Mouse (Mus musculus) lung, postnatal 0 days (tissue): ENCODE measurements at regions not wholly inside any gene's neighbourhood (a gene's known extent, or its start where the extent isn't known, plus 50 kb on each side); places are given as distances from the start of the nearest gene placed in this dataset.

Experiments
- ATAC-seq: fragments of 200-750 bp; cut with Nextera tagmentation; 2 replicates; pipeline ENCODE4 v1.8.0; 2017; ENCODE audit warnings: moderate library complexity
- DNase-seq: peaks from one replicate; pipeline ENCODE4 v3.0.0-alpha.2; 2016; ENCODE audit warnings: low spot score
- H3K27ac ChIP-seq: fragments of 300-500 bp; sonication (generic); 2 replicates; pipeline ENCODE4 v1.5.1; 2014; ENCODE audit warnings: antibody characterized with exemption, mild to moderate bottlenecking, low read length, mixed read lengths
- H3K27me3 ChIP-seq: fragments of 300-500 bp; sonication (generic); replicated peaks from 2 replicates; pipeline ENCODE4 v1.6.1; 2014; ENCODE audit warnings: low read length, mixed read lengths; ENCODE audit not compliant: insufficient read depth
- H3K36me3 ChIP-seq: fragments of 300-500 bp; sonication (generic); 2 replicates; pipeline ENCODE4 v1.6.1; 2014; ENCODE audit warnings: low read length, mixed read lengths; ENCODE audit not compliant: insufficient read depth
- H3K4me1 ChIP-seq: fragments of 300-500 bp; sonication (generic); 2 replicates; pipeline ENCODE4 v1.6.1; 2014; ENCODE audit warnings: antibody characterized with exemption, low read depth, low read length, mixed read lengths; ENCODE audit not compliant: insufficient read depth
- H3K4me2 ChIP-seq: fragments of 300-500 bp; sonication (generic); replicated peaks from 2 replicates; pipeline ENCODE4 v1.6.1; 2014; ENCODE audit warnings: low read depth, mild to moderate bottlenecking, low read length, moderate library complexity, mixed read lengths
- H3K4me3 ChIP-seq: fragments of 300-500 bp; sonication (generic); 2 replicates; pipeline ENCODE4 v1.5.1; 2014; ENCODE audit warnings: low read depth, low read length
- H3K9ac ChIP-seq: fragments of 300-500 bp; sonication (generic); replicated peaks from 2 replicates; pipeline ENCODE4 v1.6.1; 2014; ENCODE audit warnings: low read depth, mild to moderate bottlenecking
- H3K9me3 ChIP-seq: fragments of 300-500 bp; sonication (generic); 2 replicates; pipeline ENCODE4 v1.6.1; 2016; ENCODE audit warnings: low read length, mixed read lengths
- CTCF ChIP-seq: IDR thresholded peaks from 2 replicates; pipeline ENCODE4 v1.5.1; 2016; ENCODE audit warnings: antibody characterized with exemption, mild to moderate bottlenecking
- EP300 ChIP-seq: IDR thresholded peaks from 2 replicates; pipeline ENCODE4 v1.6.1; 2016; ENCODE audit warnings: antibody characterized with exemption, mild to moderate bottlenecking, control low read depth
- WGBS: fragments of 180-500 bp; shearing (Covaris S2); extraction: QIAGEN DNeasy Blood & Tissue Kit; methylation state at CpG from one replicate; pipeline ENCODE4 v1.1.7; 2014; 5-methylcytosine and 5-hydroxymethylcytosine counted together

DNA sequence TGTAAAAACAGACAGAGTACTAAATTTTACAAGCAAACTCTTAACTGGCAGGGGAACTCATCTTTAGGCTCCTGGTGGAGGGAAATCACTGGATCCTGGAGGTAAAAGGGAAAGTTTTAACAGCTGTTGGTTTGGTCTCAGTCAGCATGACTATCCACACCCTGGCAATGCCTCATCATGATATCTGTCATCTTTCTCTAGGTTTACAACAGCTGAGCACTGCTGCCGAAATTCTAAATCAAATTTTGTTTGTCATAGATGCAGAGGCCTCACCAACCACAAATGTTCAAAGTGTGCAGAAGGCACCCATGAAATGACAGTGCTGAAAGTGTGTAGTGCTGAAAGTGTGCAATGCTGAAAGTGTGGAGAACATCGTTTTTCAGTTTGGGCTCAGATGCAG is 180.6 kb upstream of the Lpp start:
- Histone ChIP-seq H3K4me2 (no peak overlapping the region), H3K27ac (no peak overlapping the region), H3K36me3 (no peaks in the 10 kb centered on the region), H3K4me1 (no peaks in the 10 kb centered on the region), H3K9ac (no peak overlapping the region), H3K9me3 (no peaks in the 10 kb centered on the region), H3K27me3 (no peaks in the 10 kb centered on the region), H3K4me3 (no peak overlapping the region)
- TF ChIP-seq CTCF (no peak), EP300 (no peak)
- ATAC-seq (no peak), DNase-seq (no peak)
- 79% methylated on average over 2 of the region's 2 CpGs for WGBS

DNA sequence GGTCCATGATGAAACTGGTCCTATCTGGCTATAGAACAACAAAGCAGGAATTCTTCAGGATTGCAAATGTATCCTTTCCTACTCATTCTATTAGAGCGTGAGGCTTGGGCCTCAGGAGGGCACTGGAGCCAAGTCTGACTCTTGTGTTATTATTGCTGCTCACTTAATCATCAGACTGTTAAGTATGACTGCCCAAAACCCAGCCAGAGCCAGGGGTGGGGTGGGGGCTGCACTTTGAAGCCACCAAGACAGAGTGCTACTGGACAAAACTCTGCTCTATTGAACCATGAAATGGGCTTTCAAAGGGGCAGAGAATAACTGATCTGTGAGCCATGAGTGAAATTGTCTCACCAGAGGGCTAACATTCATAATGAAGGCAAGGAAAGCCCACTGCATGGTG is 181.7 kb upstream of the Lpp start:
- H3K27me3 ChIP-seq, result no peaks in the 10 kb centered on the region
- H3K4me1 ChIP-seq, result peaks cover 4% of the 10 kb centered on the region; the same call in 1 of the 2 replicates
- DNase-seq (no peak), ATAC-seq (no peak)
- no peak overlapping the region for H3K9ac ChIP-seq
- WGBS, result 81% methylated on average over 1 of the region's 1 CpGs
- H3K36me3 ChIP-seq, result no peaks in the 10 kb centered on the region
- no peak overlapping the region for H3K27ac ChIP-seq
- TF ChIP-seq CTCF (no peak), EP300 (no peak)
- no peak overlapping the region for H3K4me3 ChIP-seq
- no peak overlapping the region for H3K4me2 ChIP-seq
- H3K9me3 ChIP-seq, result no peaks in the 10 kb centered on the region

DNA sequence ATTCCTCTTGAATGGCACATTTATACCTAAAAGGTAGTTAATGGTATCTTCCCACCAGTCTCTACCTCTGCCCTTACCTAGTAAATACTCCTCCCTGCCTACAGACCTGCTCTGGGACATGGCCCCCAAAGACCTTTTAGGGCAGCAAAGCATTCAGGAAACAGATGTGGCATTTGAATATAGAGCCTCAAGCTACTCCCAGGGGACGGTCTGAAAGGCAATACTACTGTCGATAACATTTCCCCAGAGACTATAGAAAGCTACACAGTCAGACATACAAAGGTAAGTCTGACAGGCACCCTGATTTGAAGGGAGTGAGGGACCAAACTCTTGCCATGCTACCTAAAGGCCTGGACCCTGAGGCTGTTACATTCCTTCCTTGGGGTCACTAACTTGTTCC is 184.4 kb upstream of the Lpp start:
- no peak overlapping the region for H3K4me2 ChIP-seq
- H3K4me3 ChIP-seq, result no peak overlapping the region
- H3K36me3 ChIP-seq, result no peaks in the 10 kb centered on the region
- ATAC-seq, result no peak
- H3K27ac ChIP-seq, result no peak overlapping the region
- H3K4me1 ChIP-seq, result peaks cover 8% of the 10 kb centered on the region; the same call in 1 of the 2 replicates
- 77% methylated on average over 2 of the region's 2 CpGs for WGBS
- H3K9me3 ChIP-seq, result no peaks in the 10 kb centered on the region
- H3K27me3 ChIP-seq, result no peaks in the 10 kb centered on the region
- TF ChIP-seq CTCF (no peak), EP300 (no peak)
- DNase-seq, result no peak
- no peak overlapping the region for H3K9ac ChIP-seq

- Histone ChIP-seq H3K4me2 (no peak overlapping the region), H3K27me3 (no peaks in the 10 kb centered on the region), H3K4me3 (no peak overlapping the region), H3K27ac (no peak overlapping the region), H3K4me1 (peaks cover 8% of the 10 kb centered on the region; the same call in 1 of the 2 replicates), H3K36me3 (no peaks in the 10 kb centered on the region), H3K9ac (no peak overlapping the region), H3K9me3 (no peaks in the 10 kb centered on the region)
- DNase-seq (no peak), ATAC-seq (no peak)
- 82% methylated on average over 2 of the region's 2 CpGs for WGBS
- no peak for TF ChIP-seq EP300
These were observed 185.2 kb upstream of the Lpp start for GRCm38 (mm10) chr16:24208118-24208517.

DNA sequence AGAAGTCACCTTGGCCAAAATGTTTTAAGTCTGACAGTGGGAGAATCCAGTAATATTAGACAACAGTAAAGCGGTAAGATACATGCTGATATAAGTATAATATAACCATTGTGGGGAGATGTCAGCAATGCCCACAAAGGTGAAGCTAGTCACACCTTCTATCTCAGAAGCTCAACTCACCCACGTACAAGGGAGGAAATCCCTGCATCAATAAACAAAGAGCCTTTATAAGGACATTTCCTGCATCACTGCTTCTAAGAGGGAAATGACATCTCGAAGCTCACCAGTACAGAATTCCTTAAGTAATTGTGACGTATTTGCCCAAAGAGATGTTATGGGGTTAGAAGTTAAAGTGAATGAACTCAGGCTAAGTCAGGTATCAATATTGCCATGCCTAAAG is 186.3 kb upstream of the Lpp start:
- peak; percentile 39; the same call in 1 of the 2 replicates for TF ChIP-seq EP300
- TF ChIP-seq CTCF, result no peak
- Histone ChIP-seq H3K9me3 (no peaks in the 10 kb centered on the region), H3K9ac (no peak overlapping the region), H3K36me3 (no peaks in the 10 kb centered on the region), H3K4me1 (peaks cover 8% of the 10 kb centered on the region; the same call in 1 of the 2 replicates), H3K4me2 (no peak overlapping the region), H3K4me3 (no peak overlapping the region), H3K27me3 (no peaks in the 10 kb centered on the region), H3K27ac (0 out of 2 replicates have a peak overlapping the region, but pooled peaks have one; percentile 54)
- 39% methylated on average over 4 of the region's 4 CpGs for WGBS
- no peak for ATAC-seq
- no peak for DNase-seq

GRCm38 (mm10) chr16:24206461-24206861 is 186.8 kb upstream of the Lpp start:
- DNase-seq, result peak; percentile 87
- 20% methylated on average over 4 of the region's 4 CpGs for WGBS
- H3K36me3 ChIP-seq, result no peaks in the 10 kb centered on the region
- no peak overlapping the region for H3K9ac ChIP-seq
- no peaks in the 10 kb centered on the region for H3K9me3 ChIP-seq
- no peaks in the 10 kb centered on the region for H3K27me3 ChIP-seq
- peaks cover 8% of the 10 kb centered on the region; the same call in 1 of the 2 replicates for H3K4me1 ChIP-seq
- H3K4me3 ChIP-seq, result no peak overlapping the region
- TF ChIP-seq CTCF, result no peak
- peak; percentile 71 for TF ChIP-seq EP300
- ATAC-seq, result peak; percentile 84
- H3K27ac ChIP-seq, result 0 out of 2 replicates have a peak overlapping the region, but pooled peaks have one; percentile 54
- H3K4me2 ChIP-seq, result no peak overlapping the region

DNA sequence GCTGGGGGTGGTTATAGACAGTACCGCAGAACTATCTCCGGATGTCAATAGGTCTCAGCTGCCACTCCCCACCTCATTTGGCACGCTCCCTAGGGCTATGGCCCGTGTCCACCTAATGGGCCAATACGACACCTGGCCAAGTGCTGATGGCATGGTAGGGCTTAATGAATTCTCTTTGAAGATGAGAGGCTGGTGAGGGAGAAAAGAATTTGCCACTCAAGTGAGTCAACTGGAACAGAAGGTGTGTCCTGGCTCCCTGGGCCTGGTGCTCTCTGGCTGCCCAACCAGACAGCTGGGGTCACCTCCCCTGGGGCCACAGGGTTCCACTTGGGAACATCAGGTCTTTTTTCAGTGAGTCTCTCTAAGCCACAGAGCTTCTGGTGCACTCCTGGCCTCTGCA is 187.7 kb upstream of the Lpp start:
- TF ChIP-seq EP300, result no peak
- no peak for TF ChIP-seq CTCF
- no peak overlapping the region for H3K4me3 ChIP-seq
- H3K9me3 ChIP-seq, result no peaks in the 10 kb centered on the region
- peak overlapping the region; percentile 43; the same call in 1 of the 2 replicates for H3K27ac ChIP-seq
- H3K27me3 ChIP-seq, result no peaks in the 10 kb centered on the region
- ATAC-seq, result peak; percentile 47
- no peaks in the 10 kb centered on the region for H3K36me3 ChIP-seq
- DNase-seq, result no peak
- no peak overlapping the region for H3K4me2 ChIP-seq
- peaks cover 8% of the 10 kb centered on the region; the same call in 1 of the 2 replicates for H3K4me1 ChIP-seq
- 48% methylated on average over 5 of the region's 5 CpGs for WGBS
- no peak overlapping the region for H3K9ac ChIP-seq
